ENCODE assay signal across 18 mouse cellular contexts in genomic region chr13:6189566-6189965, GRCm38 (mm10).
A peak's percentile ranks its signal among the peaks of the same experiment; 100 is the strongest.
DNase-seq lines count a peak whose midpoint lies in the region; ATAC-seq and TF ChIP-seq lines count a peak whose summit lies in the region.
"Had no signal": no experiment of that assay in that cellular context is flagged by ENCODE, and none has a peak within 500 bp of the region (broad histone marks: within the 10 kb centered on the region; RNA-seq: fewer than 3 reads in every experiment).

No protein-coding gene starts in this region.

- H3K4me2 ChIP-seq in kidney, embryonic 16.5 days (replicated peaks; ENCODE audit: low read depth, low read length), result no peak overlapping the region
- no peak overlapping the region for H3K4me2 ChIP-seq in lung, embryonic 14.5 days
- H3K4me2 ChIP-seq in midbrain, embryonic 16.5 days (ENCODE audit: low read length), result no peak overlapping the region
- H3K4me2 ChIP-seq: heart, embryonic 11.5 days; limb, embryonic 15.5 days had no signal

- no peaks in the 10 kb centered on the region for H3K9me3 ChIP-seq in kidney, embryonic 16.5 days (ENCODE audit: low read length)
- no peaks in the 10 kb centered on the region for H3K9me3 ChIP-seq in lung, embryonic 14.5 days (ENCODE audit: low read depth, low read length)
- H3K9me3 ChIP-seq in midbrain, embryonic 16.5 days (replicated peaks; ENCODE audit: control insufficient read depth, low read length, poor library complexity, severe bottlenecking), result no peaks in the 10 kb centered on the region
- H3K9me3 ChIP-seq: embryonic facial prominence, embryonic 10.5 days; limb, embryonic 15.5 days had no signal

- 50% methylated on average over 7 of the region's 7 CpGs for WGBS in kidney, adult 2 months
- WGBS in kidney, embryonic 16.5 days, result 59% methylated on average over 7 of the region's 7 CpGs
- WGBS in lung, embryonic 14.5 days, result 38% methylated on average over 7 of the region's 7 CpGs
- WGBS in midbrain, embryonic 16.5 days, result 21% methylated on average over 7 of the region's 7 CpGs

- H3K36me3 ChIP-seq in kidney, adult 2 months (ENCODE audit: control insufficient read depth, insufficient read depth, low read length), result no peaks in the 10 kb centered on the region
- no peaks in the 10 kb centered on the region for H3K36me3 ChIP-seq in kidney, embryonic 16.5 days (ENCODE audit: insufficient read depth, low read length)
- no peaks in the 10 kb centered on the region for H3K36me3 ChIP-seq in lung, embryonic 14.5 days (ENCODE audit: insufficient read depth)
- H3K36me3 ChIP-seq in midbrain, embryonic 16.5 days (ENCODE audit: control insufficient read depth, insufficient read depth, low read length), result no peaks in the 10 kb centered on the region
- H3K36me3 ChIP-seq: embryonic facial prominence, embryonic 10.5 days; limb, embryonic 15.5 days had no signal

- ATAC-seq in kidney, embryonic 16.5 days (ENCODE audit: low FRiP score, low TSS enrichment), result no peak
- ATAC-seq in lung, embryonic 14.5 days (ENCODE audit: insufficient read depth), result peak; percentile 71
- ATAC-seq in midbrain, embryonic 16.5 days, result peak; percentile 27; the same call in 1 of the 2 replicates
- ATAC-seq: CD4-positive, CD25-positive, alpha-beta regulatory T cell, adult 4 months had no signal

- H3K4me1 ChIP-seq in kidney, adult 2 months (ENCODE audit: control insufficient read depth, insufficient read depth, low read length), result peaks cover 26% of the 10 kb centered on the region
- H3K4me1 ChIP-seq in kidney, embryonic 16.5 days (ENCODE audit: insufficient read depth, low read length), result peaks cover 14% of the 10 kb centered on the region
- peaks cover 6% of the 10 kb centered on the region; the same call in 1 of the 2 replicates for H3K4me1 ChIP-seq in cortical plate, adult 2 months (ENCODE audit: control insufficient read depth, insufficient read depth, low read length)
- H3K4me1 ChIP-seq in lung, embryonic 14.5 days (ENCODE audit: insufficient read depth), result 0 out of 2 replicates have a peak, but pooled peaks cover 4% of the 10 kb centered on the region
- H3K4me1 ChIP-seq in midbrain, embryonic 16.5 days (ENCODE audit: control insufficient read depth, insufficient read depth, low read length), result peaks cover 15% of the 10 kb centered on the region

- TF ChIP-seq POLR2A in kidney, adult 2 months (IDR thresholded peaks at IDR 0.05; ENCODE audit: low read depth, low read length), result no peak
- no peak for TF ChIP-seq POLR2A in cortical plate, adult 2 months (IDR thresholded peaks at IDR 0.05; ENCODE audit: extremely low read depth, insufficient read depth, low read length)

- no peak overlapping the region for H3K4me3 ChIP-seq in kidney, adult 2 months (ENCODE audit: insufficient read depth, low read depth, low read length)
- H3K4me3 ChIP-seq in kidney, embryonic 16.5 days (ENCODE audit: low read length), result no peak overlapping the region
- H3K4me3 ChIP-seq in cortical plate, adult 2 months (ENCODE audit: insufficient read depth, low read length), result no peak overlapping the region
- no peak overlapping the region for H3K4me3 ChIP-seq in lung, embryonic 14.5 days (ENCODE audit: low read depth, low read length)
- H3K4me3 ChIP-seq in midbrain, embryonic 16.5 days (ENCODE audit: low read depth, low read length), result no peak overlapping the region
- H3K4me3 ChIP-seq: embryonic facial prominence, embryonic 10.5 days; limb, embryonic 15.5 days had no signal

- H3K9ac ChIP-seq in kidney, embryonic 16.5 days (replicated peaks; ENCODE audit: low read length), result no peak overlapping the region
- no peak overlapping the region for H3K9ac ChIP-seq in lung, embryonic 14.5 days
- H3K9ac ChIP-seq in midbrain, embryonic 16.5 days (ENCODE audit: low read depth, low read length), result no peak overlapping the region
- H3K9ac ChIP-seq: limb, embryonic 15.5 days had no signal

- DNase-seq in kidney, adult 2 months, result peak; percentile 4
- peak; percentile 64 for DNase-seq in lung, embryonic 14.5 days
- no peak for DNase-seq in testis, postnatal 10 days (ENCODE audit: low spot score)
- no peak for DNase-seq in cerebellum, adult 11 months
- no peak for DNase-seq in spleen, postnatal 36 days (ENCODE audit: low spot score in 2 of 2)
- DNase-seq: cerebellum, adult 8-10 months; gastrocnemius, postnatal 10 days; heart, postnatal 36 days; kidney, adult 11 months; thymus, postnatal 36 days had no signal

- no peak for TF ChIP-seq CTCF in kidney, adult 2 months (conservative IDR thresholded peaks at IDR 0.05; ENCODE audit: insufficient read depth, insufficient read length, low read depth, low read length)
- TF ChIP-seq CTCF in cortical plate, adult 2 months (IDR thresholded peaks at IDR 0.05; ENCODE audit: extremely low read depth, insufficient read depth, low read length), result no peak
- no peak for TF ChIP-seq CTCF in lung, embryonic 14.5 days (IDR thresholded peaks at IDR 0.05; ENCODE audit: low read depth)

- H3K27me3 ChIP-seq in kidney, adult 2 months (replicated peaks; ENCODE audit: control insufficient read depth, insufficient read depth, low read length), result no peaks in the 10 kb centered on the region
- no peaks in the 10 kb centered on the region for H3K27me3 ChIP-seq in kidney, embryonic 16.5 days (ENCODE audit: insufficient read depth, low read length)
- H3K27me3 ChIP-seq in lung, embryonic 14.5 days (ENCODE audit: insufficient read depth, low read length), result no peaks in the 10 kb centered on the region
- H3K27me3 ChIP-seq in midbrain, embryonic 16.5 days (ENCODE audit: control insufficient read depth, insufficient read depth, low read depth, low read length), result no peaks in the 10 kb centered on the region
- H3K27me3 ChIP-seq: limb, embryonic 15.5 days had no signal

- H3K27ac ChIP-seq in kidney, adult 2 months (ENCODE audit: insufficient read depth, low read depth, low read length), result no peak overlapping the region
- H3K27ac ChIP-seq in kidney, embryonic 16.5 days (ENCODE audit: low read length), result no peak overlapping the region
- H3K27ac ChIP-seq in cortical plate, adult 2 months (ENCODE audit: insufficient read depth, low read length), result 0 out of 2 replicates have a peak overlapping the region, but pooled peaks have one; percentile 69
- H3K27ac ChIP-seq in lung, embryonic 14.5 days (ENCODE audit: low read depth), result peak overlapping the region; percentile 16; the same call in 1 of the 2 replicates
- peak overlapping the region; percentile 42 for H3K27ac ChIP-seq in midbrain, embryonic 16.5 days (ENCODE audit: low read length)
- H3K27ac ChIP-seq: embryonic facial prominence, embryonic 10.5 days; limb, embryonic 15.5 days; macrophage had no signal

Comparison
In these comparisons a context has a peak if more than half of its experiments do, and no peak if none do; other contexts are left out.
1. DNase-seq: peak in kidney, adult 2 months (single experiment) and lung, embryonic 14.5 days (single experiment); none in testis, postnatal 10 days (single experiment), cerebellum, adult 11 months (single experiment) and spleen, postnatal 36 days (0 of 2).
2. H3K27ac ChIP-seq: peak in cortical plate, adult 2 months (single experiment), lung, embryonic 14.5 days (single experiment) and midbrain, embryonic 16.5 days (single experiment); none in kidney, adult 2 months (single experiment) and kidney, embryonic 16.5 days (single experiment).